Mouse (Mus musculus) monocyte, adult 2 months (primary cell): ENCODE measurements around the gene 4930452B06Rik.
"Not testable (repeated sequence)": the region's sequence is repeated elsewhere in the genome, so short reads cannot be mapped to it uniquely, and the experiment has no call there.

ENCODE experiments used
- DNase-seq, 2 experiments: peaks; one replicate each; pipeline ENCODE4 v3.0.0; 2022; ENCODE audit warnings: low spot score in 2 of 2, low read depth in 1 of 2

The 4930452B06Rik gene

DNA sequence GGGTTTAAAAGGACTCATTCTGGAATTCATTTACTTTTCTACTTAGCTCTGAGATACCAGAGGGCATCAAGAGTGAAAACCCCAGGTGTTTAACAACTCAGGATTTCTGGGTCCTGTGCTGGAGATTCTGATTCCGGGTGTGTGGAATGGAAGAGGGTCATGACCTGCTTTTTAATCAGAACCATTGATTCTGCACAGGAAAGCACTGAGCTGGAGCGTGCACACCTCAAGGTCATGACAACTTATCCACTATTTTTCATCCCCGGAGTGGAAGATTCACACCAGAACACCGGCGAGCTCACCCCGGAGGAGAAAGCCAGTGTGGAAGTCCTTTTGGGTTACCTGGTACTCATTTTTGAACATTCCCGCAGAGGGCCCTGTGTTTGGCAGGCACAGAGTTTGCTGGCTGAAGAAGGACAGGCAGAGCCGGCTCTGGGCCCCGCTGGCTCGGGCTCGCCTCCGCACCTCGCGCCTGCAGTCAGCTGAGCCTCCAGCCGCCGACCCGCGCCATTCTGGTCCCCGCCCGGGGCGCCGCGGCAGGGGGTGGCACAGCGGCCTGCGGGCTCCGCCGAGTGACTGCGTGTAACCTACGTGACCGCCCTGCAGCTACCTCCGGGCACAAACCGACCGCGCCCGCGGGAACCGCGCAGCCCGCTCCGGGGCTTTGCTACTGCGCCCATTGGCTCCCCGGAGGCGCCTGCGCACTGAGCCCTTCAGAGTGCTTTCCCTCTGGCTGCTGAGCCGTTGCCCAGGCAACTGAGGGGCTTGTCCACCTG, at the start of gene 4930452B06Rik:
Gene 4930452B06Rik (minus strand): TSS at position 605 of the 776 bp plus-strand sequence.
- DNase-seq, result no peak

DNA sequence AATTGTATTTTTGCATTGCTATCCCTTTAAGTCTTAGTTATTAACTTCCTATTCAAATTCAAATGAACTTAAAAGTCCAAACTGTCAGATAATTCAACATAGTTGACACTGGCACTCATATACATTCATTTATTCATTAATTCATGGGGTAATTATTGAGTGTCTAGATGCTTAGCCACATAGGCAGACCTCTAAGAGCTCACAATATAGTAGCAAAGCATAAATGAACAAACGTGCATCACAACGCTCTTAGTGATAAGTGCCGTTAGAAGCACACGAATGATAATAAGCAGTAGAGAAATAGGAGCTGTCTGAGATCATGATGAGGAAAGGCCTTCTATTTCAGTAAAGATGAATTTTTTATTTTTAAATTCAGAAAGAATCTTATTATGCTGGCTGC, 46.6 kb upstream of the 4930452B06Rik start:
- DNase-seq, result no peak

DNA sequence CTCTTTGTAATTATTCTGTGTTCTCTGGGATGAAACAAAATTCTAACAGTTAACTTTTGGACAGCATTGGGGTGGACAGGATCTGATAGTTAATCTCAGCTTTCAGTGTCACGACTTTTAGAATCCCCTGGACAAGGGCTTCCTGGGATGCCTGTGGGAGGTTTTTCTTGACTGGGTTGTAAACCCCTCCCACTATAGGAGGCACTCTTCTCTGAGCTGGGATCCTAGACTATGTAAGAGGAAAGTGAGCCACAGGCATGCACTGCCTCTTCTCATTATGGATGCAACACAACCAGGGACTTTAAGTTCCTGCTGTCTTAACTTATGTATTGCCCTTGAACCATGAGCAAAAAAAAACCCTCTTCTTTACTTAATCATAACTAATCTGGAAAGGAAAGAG, 23.4 kb upstream of the 4930452B06Rik start:
- DNase-seq, result no peak

DNA sequence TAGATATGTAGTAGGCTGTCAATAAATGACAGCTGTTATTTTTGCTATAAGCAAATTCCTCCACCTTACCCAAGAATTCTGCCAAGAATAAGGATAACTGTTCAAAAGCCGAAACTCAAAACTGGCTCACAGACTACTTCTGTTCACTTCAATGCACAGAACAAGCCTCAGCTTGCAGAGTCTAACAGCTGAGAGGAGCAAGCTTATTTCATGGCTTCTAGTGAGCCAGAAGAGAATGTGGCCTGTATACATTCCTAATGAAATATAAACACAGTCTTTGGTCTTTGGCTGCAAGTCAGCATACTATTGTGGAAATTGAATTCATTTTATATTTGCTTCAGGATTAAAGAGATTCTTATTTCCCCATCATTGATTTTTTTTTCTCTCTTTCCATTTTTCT, 22.4 kb upstream of the 4930452B06Rik start:
- no peak for DNase-seq

DNA sequence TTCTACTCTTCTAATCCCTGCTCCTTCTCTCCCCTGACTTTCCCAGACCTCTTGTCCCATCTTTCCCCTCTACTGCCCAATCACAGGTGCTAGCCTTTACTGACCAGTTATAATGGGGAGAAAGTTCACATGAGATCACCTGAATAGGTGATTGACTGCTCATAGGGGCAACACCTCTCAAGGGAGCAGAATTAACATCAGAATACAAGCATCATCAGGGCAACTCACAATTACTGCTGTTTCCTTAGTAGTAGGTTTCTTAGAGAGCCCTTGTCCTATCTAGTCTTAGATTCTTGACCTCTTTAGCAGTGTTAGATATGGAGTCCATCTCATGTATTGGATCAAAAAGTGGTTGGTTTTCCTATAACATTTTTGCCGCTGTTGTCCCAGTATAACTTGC, 20.1 kb upstream of the 4930452B06Rik start:
- no peak for DNase-seq

DNA sequence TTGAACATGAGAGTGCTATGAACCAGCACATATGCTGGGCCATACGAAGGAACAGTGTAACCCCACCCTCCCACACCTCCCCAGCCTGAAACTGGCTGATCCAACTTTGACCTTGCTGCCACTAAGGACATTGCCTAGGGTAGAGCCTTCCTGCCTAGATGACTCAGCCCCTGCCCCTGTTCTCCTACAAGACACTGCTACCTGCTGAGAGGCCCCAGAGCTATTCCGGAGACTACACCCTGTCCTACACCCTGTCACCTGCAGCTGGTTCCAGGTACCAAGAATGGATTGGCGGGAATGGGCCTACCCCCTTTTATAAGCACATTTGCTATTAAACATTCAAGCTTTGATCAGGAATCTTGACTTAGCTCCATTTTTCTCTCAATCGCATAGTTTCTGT, 13.9 kb upstream of the 4930452B06Rik start:
- DNase-seq, result no peak

DNA sequence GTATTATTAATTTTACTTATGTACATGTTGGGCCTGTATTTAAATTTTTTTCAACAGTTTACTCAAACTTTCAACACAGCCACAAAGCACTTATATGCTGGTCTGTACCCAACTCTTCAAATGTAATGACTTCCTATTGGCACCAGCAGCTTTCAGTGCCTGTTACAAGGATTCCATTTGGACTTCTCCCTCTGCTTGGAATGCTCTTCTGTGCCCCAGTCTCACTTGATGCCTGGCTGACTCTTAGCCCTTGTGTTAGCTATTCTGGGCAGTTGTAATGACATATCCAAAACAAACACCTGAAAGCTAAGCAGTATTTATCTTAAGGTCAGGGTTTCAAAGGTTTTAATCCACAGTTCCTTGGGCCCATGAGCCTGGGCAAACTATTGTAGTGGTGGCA, 5.7 kb downstream of the 4930452B06Rik start:
- DNase-seq, result no peak

DNA sequence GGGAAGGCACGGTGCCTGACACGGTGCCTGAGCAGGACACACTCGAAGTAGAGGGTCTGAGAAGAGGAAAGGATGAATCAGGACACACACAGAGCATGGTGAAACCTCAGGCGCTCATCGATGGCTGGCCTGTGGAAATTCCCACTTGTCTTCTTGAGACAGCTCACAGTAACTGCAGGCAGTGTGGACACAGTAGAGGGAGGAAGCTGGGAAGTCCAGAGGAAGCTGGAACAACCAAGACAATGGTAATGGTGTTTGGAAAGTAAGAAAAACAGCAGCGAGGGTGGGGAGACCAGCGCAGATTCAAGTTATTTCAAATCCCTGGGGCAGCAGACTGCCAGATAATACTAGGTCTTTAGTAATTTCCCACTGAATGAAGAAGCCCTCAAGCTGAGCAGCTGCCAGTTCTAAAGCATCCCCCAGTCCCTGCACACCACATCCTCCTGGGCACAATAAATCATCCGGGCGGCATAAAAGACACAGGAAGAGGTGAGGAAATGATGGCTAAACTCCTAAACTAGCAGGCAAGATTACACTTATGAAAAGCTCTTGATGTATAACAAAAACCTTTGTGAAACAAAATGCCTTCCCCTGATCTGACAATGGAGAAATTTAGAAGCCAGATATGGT, 24.3 kb downstream of the 4930452B06Rik start:
- DNase-seq, result no peak

DNA sequence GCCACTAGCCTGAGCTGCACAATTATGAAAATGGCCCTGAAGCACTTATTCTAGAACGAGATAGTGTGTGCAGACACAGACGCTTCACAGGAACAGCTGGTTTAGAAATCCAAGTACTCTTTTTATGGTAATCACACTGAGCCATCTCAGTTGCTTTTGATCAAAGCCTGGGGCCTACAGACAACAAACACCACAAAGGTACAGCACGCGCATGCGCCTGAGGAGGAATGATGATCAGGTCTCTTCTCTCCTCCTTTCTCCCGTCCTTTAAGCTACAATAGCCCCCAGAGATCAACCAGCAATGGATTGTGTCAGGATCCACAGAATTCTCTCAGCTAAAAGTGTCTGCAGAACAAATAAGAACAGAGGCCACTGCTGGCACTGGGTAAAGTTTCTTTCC, 33.8 kb downstream of the 4930452B06Rik start:
- DNase-seq, result no peak

DNA sequence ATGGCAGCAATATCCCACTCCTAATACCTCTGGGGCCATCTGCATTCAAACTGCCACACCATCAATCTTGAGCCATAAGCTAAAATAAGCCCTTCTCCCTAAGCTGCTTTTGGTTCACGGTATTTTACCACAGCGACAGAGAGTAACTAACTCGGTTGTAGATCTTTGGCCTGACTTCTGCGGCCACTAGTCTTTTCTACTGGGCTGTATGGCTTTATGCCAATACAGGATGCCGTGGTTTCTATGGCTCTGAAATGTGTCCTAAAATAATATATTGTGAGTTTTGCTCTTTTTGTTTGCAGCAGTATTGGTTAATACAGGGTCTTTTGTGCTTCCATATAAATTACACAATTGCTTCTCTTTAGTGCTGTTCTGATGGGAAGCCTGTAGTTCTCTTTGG, 37.6 kb downstream of the 4930452B06Rik start:
- no peak for DNase-seq

DNA sequence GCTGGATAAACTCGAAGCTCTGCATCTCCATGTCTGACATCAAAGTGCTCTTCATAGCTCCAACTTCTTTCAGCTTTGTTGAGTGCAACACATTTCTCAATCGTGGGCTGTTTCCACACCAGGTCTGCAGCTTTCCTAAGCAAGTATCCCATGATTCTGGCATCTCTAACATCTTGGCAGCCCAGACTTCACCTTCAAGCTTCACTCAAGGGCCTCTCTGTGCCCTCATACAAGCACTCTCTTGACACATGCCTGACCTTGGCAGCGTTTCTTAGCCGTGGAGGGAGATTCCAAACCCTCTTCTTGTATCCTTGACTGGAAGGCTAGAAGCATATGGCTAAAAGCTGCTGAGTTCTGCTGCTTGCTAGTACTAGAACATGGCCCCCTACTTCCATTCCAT, 38.6 kb downstream of the 4930452B06Rik start:
- no peak for DNase-seq

DNA sequence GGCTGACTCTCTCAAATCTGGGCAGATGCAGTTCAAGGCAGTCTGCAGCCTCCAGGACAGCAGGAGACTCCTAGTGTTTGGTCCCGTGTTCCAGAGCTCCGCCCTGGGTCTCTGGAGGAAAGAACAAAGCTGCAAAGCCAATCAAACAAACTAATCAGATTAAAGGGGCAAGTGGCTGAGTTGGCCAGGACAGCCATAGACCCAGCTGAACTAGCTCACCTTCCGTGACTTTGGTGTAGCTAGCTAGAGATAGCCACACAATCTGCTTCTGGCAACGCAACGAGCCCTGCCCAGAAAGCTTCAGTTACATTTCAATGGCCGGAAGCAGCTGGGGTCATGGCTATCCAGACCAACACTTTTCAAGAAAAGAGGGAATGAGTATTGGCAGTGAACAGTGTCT, 44.9 kb downstream of the 4930452B06Rik start:
- DNase-seq, result no peak

DNA sequence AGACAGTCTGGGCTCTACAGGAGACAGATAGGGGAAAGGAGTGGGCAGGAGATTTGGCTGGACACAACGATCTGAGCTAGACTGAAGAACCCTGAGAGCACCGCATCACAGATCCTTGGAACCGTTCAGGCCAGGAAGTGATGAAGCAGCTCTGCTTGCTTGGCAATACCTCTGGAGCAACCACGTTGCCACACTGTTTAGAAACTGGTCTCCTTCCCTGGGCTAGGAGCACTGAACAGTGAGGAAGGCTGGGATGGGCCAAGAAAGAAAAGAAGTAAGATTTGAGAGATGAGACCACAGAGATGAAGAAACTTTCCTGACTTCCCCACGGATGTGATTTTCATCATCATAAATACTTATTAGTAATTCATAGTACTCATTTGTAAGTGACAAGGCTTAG, 45.5 kb downstream of the 4930452B06Rik start:
- no peak for DNase-seq

DNA sequence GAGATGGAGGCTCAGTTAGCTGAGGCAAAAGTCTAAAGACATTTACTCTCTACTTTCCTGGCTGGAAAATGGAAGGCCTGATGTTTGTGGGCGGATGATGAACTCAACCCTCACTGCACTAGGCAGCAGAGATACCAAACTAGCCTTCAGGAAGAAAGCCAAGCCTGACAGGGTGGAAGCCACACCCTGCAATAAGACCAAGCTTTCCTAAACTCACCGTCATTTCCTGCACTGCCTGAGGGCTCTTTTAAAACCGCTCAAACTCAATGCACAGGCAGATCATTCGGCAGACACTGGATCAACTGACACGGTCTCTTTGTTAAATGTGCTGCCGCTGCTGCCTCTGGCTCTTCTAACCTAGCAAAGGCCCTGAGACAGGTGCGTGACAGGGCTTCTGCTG, 50.4 kb downstream of the 4930452B06Rik start:
- no peak for DNase-seq

DNA sequence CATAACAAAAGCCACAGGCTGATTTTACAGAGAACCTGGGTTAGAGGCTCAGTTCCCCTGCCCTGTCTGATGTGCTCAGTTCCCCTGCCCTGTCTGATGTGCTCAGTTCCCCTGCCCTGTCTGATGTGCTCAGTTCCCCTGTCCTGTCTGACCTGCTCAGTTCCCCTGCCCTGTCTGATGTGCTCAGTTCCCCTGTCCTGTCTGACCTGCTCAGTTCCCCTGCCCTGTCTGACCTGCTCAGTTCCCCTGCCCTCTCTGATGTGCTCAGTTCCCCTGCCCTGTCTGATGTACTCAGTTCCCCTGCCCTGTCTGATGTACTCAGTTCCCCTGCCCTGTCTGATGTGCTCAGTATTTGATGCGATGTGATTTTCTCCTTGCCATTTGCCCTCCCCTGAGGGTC, 51.6 kb downstream of the 4930452B06Rik start:
- DNase-seq, result not testable (repeated sequence)

DNA sequence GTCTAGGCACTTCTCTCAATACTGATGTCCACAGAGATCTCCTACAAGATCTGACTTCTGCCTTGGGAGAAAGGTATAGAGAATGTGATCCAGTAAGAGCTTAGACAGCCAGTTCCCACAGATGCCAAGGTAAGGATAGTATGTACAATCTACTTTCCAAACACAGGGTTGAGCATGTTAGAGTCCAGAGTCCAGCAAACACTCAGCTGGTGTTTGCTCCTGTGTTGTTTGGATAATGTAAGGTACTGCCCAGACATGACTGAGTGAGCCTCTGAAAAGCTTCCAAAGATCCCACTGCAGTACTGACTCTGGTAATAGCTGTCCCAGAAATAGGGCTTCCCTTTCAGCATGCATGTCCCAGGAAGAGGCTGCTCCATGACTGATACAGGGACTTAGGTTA, 54.0 kb downstream of the 4930452B06Rik start:
- DNase-seq, result no peak

DNA sequence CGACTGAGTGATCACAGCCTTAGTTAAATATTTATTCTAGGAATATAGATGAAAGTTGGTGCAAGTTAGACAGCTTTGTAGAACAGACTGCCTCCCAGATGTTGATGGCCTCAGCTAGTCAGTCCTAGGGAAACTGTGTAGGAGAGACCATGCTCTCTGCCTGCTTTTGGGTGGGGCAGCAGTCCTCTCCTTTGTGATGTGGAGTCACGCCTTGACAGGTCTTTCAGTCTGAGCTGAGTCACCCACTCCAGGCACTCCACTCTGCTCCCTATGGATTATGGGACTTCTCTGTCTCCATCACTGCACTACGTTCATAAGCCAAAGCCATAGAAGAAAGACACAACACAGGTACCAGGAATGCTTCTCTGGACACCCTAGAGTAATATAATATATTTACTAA, 55.9 kb downstream of the 4930452B06Rik start:
- DNase-seq, result no peak

DNA sequence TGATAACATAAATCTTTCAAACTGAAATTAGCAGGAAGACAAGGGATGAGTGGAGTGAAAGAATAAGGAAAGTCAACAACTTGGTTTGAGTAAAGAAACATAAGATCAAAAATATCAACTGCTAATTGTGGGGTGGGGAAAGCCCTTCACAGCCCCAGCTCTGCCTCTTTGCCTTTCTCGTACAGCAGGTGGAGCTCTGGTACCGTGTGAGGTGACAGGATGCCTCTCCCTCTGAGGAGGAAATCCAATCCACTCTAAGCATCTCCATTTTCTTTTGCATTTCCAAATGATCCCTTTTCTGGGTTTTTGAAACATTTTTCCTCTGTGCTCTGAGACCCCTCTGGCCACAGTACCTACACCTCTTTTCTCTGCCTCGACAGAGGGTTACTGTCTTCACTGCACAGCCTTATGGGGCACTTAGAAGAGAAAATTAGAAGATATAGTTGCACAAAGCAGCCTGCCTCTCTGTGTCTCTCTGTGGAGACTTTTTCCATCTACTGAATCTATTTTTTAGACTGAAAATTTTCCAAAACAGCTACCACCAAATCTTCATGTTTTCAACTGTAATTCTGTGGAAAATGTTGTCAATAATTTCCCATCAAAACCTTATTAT, 57.4 kb downstream of the 4930452B06Rik start:
- no peak for DNase-seq

DNA sequence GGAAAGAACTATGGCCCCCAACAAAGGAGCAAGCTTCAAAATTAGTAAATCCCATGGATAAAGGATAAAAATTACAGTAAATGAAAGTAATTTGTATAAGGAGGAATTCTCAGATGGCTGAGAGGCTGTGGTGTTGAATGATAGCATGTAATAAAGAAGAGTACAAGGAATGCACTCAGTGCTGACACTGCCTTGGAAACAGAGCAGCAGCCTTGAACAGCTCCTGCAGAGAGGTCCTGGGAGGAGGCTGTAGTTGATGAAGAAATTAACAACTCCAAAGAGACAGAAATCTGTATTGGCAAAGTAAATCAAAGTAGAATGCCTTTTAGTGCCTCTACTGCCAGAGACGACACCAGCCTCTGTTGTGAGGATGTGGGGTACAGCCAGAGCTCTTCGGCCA, 61.1 kb downstream of the 4930452B06Rik start:
- DNase-seq, result no peak

DNA sequence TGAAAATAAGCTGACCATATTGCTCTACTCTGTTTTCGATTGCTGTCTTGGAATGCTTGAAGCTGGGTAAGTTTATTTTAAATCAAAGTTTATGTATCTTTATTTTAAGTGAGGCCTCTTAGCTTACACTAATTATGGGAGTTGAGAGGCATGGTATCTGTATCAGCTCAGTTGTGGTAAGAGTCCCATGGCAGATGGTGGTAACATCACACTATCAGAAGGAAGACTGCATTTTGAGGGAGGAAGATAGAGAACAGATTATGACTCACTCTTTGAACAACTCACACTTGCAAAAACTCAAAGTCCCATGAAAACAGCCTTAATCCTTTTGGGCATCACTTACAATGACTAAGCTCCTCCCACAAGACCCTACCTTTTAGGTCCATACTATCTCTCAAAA, 81.0 kb downstream of the 4930452B06Rik start:
- no peak for DNase-seq

DNA sequence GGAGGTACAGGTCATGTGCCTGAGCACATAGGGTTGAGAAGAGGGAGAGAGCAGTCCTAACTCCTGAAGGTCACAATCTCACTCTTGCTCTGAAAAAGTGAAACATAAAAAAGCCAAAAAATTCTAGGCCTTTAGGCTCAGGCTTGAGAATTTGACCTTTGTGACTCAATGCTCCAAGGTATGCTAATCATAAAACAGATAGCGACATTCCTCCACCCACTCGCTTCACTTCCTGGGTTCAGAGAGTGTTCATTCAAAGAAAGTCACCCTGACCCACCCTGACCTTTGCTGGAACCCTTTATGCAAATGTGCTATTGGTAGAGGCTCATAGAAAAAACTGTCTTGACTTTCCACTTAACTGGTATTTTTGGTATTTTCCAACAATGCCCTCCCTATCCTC, 115.0 kb downstream of the 4930452B06Rik start:
- DNase-seq, result not testable (repeated sequence)

DNA sequence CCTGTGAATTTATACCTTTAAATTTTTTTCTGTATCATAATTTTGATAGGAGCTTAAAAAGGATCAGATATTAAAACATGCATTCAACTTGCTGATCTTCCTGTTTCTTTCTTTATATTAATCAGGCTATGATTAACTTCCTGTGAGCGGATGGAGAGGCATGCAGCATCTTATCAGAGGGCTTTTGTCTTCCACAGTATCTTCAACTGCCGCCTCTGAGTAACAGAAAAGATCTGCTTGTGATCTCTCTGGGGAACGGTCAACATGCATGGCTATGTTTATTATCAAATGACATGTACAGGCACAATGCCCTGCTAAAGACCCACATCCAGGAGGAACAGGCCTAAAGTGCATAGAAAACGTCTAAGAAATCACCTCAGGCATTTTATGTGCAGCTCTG, 116.9 kb downstream of the 4930452B06Rik start:
- DNase-seq, result no peak
